Mouse (Mus musculus): ENCODE measurements around the gene Il18rap. TPM values are rescaled to one million over a fixed set of nuclear protein-coding genes. Genes with fewer than 3 reads are reported as not detected.

Gene Il18rap
- polyA plus RNA-seq, 1 experiment from 2014 or later, result 0.17 TPM

DNA sequence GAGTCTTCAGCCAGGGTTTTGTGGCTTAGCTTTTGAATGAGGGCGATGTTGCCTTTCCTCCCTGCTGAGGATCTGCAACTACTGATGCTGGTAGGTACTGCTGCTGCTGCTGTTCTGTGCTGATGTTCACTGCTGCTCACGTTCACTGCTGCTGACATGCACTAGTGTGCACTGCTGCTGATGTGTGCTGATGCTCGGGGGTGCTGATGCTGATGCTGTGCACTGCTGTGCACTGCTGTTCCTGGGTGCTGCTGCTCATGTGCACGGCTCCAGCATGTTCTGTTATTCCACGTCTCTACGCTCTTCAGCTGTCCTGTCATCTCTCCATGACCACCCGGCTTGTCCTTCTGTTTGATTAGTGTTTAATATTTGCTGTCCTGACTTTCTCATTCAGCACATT, 7.8 kb downstream of the Il18rap start:
- H3K27ac ChIP-seq (ENCODE audit: low read depth, low read length), result no peak overlapping the region
- no peaks in the 10 kb centered on the region for H3K27me3 ChIP-seq (ENCODE audit: control insufficient read depth, insufficient read depth, low read length)
- no peak overlapping the region for H3K9ac ChIP-seq (ENCODE audit: low read depth, low read length)
- no peaks in the 10 kb centered on the region for H3K36me3 ChIP-seq (ENCODE audit: control insufficient read depth, insufficient read depth, low read length)
- no peaks in the 10 kb centered on the region for H3K9me3 ChIP-seq (replicated peaks; ENCODE audit: control insufficient read depth, low read length)
- no peak for ATAC-seq (replicated peaks; ENCODE audit: insufficient number of reproducible peaks, low FRiP score, low TSS enrichment)
- 82% methylated on average over 7 of the region's 7 CpGs for WGBS (ENCODE audit: insufficient replicate concordance)
- H3K4me2 ChIP-seq, result no peak overlapping the region
- no peak overlapping the region for H3K4me3 ChIP-seq (ENCODE audit: low read depth, low read length)
- no peaks in the 10 kb centered on the region for H3K4me1 ChIP-seq (ENCODE audit: control insufficient read depth, insufficient read depth, low read length)

DNA sequence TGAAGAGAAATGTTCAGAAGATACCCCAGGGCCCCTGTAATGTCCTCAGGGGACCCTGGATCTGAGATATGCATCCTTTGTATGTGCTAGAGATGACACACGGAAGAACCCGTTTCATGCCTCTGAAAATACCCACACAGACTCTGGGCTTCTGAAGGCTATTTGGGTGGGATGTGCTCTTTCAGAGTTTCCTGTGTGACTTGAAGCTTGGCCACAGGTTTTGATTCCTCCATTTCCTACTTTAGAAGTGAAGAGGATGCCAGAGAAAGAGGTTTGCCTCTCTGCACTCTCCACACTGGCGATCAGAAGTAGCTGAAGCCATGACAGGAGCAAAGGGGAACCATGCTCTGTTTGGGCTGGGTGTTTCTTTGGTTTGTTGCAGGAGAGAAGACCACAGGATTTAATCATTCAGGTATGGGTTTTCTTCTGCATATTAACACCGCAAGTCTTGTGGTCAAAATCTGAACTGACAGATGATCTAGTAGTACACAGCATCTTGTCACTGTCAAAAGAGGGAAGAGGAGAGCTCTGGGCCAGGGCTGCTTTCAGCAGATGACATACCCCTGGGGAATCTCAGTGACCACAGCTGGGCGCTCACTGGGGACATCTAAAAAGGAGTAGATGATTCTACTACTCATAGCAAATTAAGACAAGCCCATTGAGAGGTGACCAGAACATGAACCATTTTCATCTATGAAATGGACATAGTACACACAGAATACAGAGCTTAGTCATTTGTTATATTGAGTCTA, 9.0 kb downstream of the Il18rap start:
- H3K36me3 ChIP-seq (ENCODE audit: control insufficient read depth, insufficient read depth, low read length), result no peaks in the 10 kb centered on the region
- WGBS (ENCODE audit: insufficient replicate concordance), result 84% methylated on average over 5 of the region's 5 CpGs

DNA sequence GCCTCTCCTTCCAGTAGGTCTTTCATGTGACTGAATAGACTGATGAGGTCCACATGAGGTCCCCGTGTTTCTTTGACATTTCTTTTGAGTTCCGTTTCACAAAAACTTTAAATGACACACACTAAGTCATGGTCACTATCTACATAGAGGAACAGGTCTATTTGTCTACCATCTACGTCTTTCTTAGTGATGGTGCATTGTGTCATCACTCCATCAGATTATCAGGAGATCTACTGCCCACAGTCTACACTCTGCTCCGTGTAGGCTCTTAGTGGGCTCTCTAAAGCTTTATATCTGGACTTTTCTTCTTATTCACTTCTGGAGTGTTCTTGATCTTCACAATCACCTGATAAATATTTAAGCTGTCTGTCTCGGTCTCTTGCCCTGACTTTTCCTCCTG, 14.1 kb downstream of the Il18rap start:
- 80% methylated on average over 5 of the region's 5 CpGs for WGBS (ENCODE audit: insufficient replicate concordance)
- no peak for ATAC-seq (replicated peaks; ENCODE audit: insufficient number of reproducible peaks, low FRiP score, low TSS enrichment)

More for the DNA sequence above, 9.0 kb downstream of the Il18rap start:
- no peak overlapping the region for H3K4me2 ChIP-seq
- no peak overlapping the region for H3K27ac ChIP-seq (ENCODE audit: low read depth, low read length)
- no peaks in the 10 kb centered on the region for H3K9me3 ChIP-seq (replicated peaks; ENCODE audit: control insufficient read depth, low read length)
- no peak for ATAC-seq (replicated peaks; ENCODE audit: insufficient number of reproducible peaks, low FRiP score, low TSS enrichment)
- H3K4me3 ChIP-seq (ENCODE audit: low read depth, low read length), result no peak overlapping the region
- H3K27me3 ChIP-seq (ENCODE audit: control insufficient read depth, insufficient read depth, low read length), result no peaks in the 10 kb centered on the region
- no peak overlapping the region for H3K9ac ChIP-seq (ENCODE audit: low read depth, low read length)
- H3K4me1 ChIP-seq (ENCODE audit: control insufficient read depth, insufficient read depth, low read length), result no peaks in the 10 kb centered on the region

DNA sequence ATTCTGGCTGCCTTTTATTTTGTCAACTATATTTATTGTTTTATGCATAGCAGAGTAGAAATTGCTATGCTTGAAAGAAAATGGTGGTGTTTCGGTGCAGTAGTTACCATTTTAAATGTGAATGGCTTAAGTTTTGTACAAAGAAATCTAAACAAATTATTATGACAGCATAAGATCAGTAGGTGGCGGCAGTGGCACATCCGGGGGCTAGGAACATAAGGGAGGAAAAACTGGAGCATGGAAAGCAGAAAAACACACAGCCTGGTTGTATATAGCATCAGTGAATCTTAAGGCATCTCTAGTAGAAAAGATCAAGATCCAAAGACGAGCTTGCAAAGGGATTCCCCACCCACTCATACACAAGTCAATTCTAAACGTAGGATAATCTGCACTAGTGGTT, 22.4 kb downstream of the Il18rap start:
- Histone ChIP-seq H3K27ac (ENCODE audit: low read depth, low read length) (no peak overlapping the region), H3K4me1 (ENCODE audit: control insufficient read depth, insufficient read depth, low read length) (no peaks in the 10 kb centered on the region), H3K4me3 (ENCODE audit: low read depth, low read length) (no peak overlapping the region), H3K36me3 (ENCODE audit: control insufficient read depth, insufficient read depth, low read length) (no peaks in the 10 kb centered on the region), H3K27me3 (ENCODE audit: control insufficient read depth, insufficient read depth, low read length) (no peaks in the 10 kb centered on the region), H3K4me2 (no peak overlapping the region), H3K9ac (ENCODE audit: low read depth, low read length) (no peak overlapping the region), H3K9me3 (replicated peaks; ENCODE audit: control insufficient read depth, low read length) (no peaks in the 10 kb centered on the region)
- no peak for ATAC-seq (replicated peaks; ENCODE audit: insufficient number of reproducible peaks, low FRiP score, low TSS enrichment)
- 75% methylated on average over 5 of the region's 5 CpGs for WGBS (ENCODE audit: insufficient replicate concordance)

More for the DNA sequence above, 14.1 kb downstream of the Il18rap start:
- H3K27ac ChIP-seq (ENCODE audit: low read depth, low read length), result no peak overlapping the region
- no peaks in the 10 kb centered on the region for H3K36me3 ChIP-seq (ENCODE audit: control insufficient read depth, insufficient read depth, low read length)
- H3K4me2 ChIP-seq, result no peak overlapping the region
- H3K27me3 ChIP-seq (ENCODE audit: control insufficient read depth, insufficient read depth, low read length), result no peaks in the 10 kb centered on the region
- H3K9ac ChIP-seq (ENCODE audit: low read depth, low read length), result no peak overlapping the region
- H3K9me3 ChIP-seq (replicated peaks; ENCODE audit: control insufficient read depth, low read length), result no peaks in the 10 kb centered on the region
- no peaks in the 10 kb centered on the region for H3K4me1 ChIP-seq (ENCODE audit: control insufficient read depth, insufficient read depth, low read length)
- no peak overlapping the region for H3K4me3 ChIP-seq (ENCODE audit: low read depth, low read length)

DNA sequence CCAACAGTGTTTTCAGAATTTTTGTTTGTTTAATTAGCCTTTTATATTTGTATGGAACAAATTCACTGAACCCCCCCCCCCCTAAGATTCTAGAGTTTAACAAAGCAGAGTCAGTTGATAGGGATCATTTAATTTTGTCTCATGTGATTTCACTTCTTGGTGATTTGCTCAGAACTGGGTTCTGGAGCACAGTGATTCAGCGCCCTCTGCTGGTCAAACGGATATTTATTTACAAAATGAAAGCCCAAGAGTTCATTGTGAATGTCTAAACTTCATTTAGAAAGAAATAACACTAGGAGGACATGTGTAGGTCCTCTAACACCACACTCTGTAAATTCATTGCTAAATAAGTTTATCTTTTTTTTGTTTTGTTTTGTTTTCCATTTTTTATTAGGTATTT, 29.5 kb downstream of the Il18rap start:
- H3K27ac ChIP-seq (ENCODE audit: low read depth, low read length), result no peak overlapping the region

DNA sequence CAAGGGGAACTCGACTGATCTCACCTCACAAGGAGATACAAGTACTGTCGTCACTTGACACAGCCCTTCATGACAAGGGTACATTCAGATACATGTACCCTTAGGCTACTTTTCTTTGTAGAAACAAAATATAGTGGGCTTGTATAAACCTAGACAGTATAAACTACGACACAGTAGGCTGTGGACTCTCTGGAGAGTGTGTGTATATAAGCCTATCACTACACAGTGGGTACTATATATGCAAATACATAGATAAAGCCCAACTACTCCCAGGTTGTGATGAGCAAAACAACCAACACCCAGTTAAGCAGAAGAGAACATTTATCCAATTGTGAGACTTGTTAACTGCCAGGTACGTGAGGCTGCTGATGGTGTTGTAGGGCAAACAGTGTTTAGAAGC, 31.5 kb downstream of the Il18rap start:
- no peaks in the 10 kb centered on the region for H3K27me3 ChIP-seq (ENCODE audit: control insufficient read depth, insufficient read depth, low read length)
- no peaks in the 10 kb centered on the region for H3K36me3 ChIP-seq (ENCODE audit: control insufficient read depth, insufficient read depth, low read length)
- no peaks in the 10 kb centered on the region for H3K4me1 ChIP-seq (ENCODE audit: control insufficient read depth, insufficient read depth, low read length)
- no peaks in the 10 kb centered on the region for H3K9me3 ChIP-seq (replicated peaks; ENCODE audit: control insufficient read depth, low read length)
- H3K27ac ChIP-seq (ENCODE audit: low read depth, low read length), result no peak overlapping the region
- WGBS (ENCODE audit: insufficient replicate concordance), result 66% methylated on average over 4 of the region's 4 CpGs
- H3K9ac ChIP-seq (ENCODE audit: low read depth, low read length), result no peak overlapping the region
- ATAC-seq (replicated peaks; ENCODE audit: insufficient number of reproducible peaks, low FRiP score, low TSS enrichment), result no peak
- no peak overlapping the region for H3K4me2 ChIP-seq
- no peak overlapping the region for H3K4me3 ChIP-seq (ENCODE audit: low read depth, low read length)

More for the DNA sequence above, 29.5 kb downstream of the Il18rap start:
- no peak overlapping the region for H3K4me2 ChIP-seq
- no peak overlapping the region for H3K4me3 ChIP-seq (ENCODE audit: low read depth, low read length)
- H3K36me3 ChIP-seq (ENCODE audit: control insufficient read depth, insufficient read depth, low read length), result no peaks in the 10 kb centered on the region
- no peaks in the 10 kb centered on the region for H3K9me3 ChIP-seq (replicated peaks; ENCODE audit: control insufficient read depth, low read length)
- WGBS (ENCODE audit: insufficient replicate concordance), result 0% methylated on average over 2 of the region's 2 CpGs
- no peak overlapping the region for H3K9ac ChIP-seq (ENCODE audit: low read depth, low read length)
- no peak for ATAC-seq (replicated peaks; ENCODE audit: insufficient number of reproducible peaks, low FRiP score, low TSS enrichment)
- H3K4me1 ChIP-seq (ENCODE audit: control insufficient read depth, insufficient read depth, low read length), result no peaks in the 10 kb centered on the region
- no peaks in the 10 kb centered on the region for H3K27me3 ChIP-seq (ENCODE audit: control insufficient read depth, insufficient read depth, low read length)

DNA sequence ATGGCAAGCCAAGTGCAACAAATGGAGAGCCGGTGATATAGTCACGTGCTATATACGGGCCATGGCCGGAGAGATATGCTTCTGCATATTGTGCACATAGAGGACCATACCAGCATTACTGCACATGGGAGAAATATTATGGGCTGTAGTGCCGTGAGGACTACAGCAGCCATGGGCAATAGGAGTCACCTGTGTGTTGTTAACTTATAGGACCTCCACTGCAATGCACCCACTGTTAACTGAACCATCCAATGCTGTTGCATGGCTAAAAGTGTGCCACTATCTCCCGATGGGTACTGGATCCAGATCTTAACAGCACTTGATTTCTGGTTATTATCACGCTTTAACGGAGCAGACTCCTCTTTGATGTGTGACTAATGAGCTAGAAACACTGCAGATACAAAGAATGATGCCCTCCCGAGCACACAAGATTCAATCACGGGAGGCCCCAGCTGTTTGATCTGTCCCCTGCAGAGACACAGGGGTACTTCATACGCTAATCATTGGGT, 32.0 kb downstream of the Il18rap start:
- Histone ChIP-seq H3K36me3 (ENCODE audit: control insufficient read depth, insufficient read depth, low read length) (no peaks in the 10 kb centered on the region), H3K9me3 (replicated peaks; ENCODE audit: control insufficient read depth, low read length) (no peaks in the 10 kb centered on the region), H3K4me2 (no peak overlapping the region), H3K27me3 (ENCODE audit: control insufficient read depth, insufficient read depth, low read length) (no peaks in the 10 kb centered on the region), H3K4me1 (ENCODE audit: control insufficient read depth, insufficient read depth, low read length) (no peaks in the 10 kb centered on the region), H3K9ac (ENCODE audit: low read depth, low read length) (no peak overlapping the region), H3K4me3 (ENCODE audit: low read depth, low read length) (no peak overlapping the region), H3K27ac (ENCODE audit: low read depth, low read length) (no peak overlapping the region)
- ATAC-seq (replicated peaks; ENCODE audit: insufficient number of reproducible peaks, low FRiP score, low TSS enrichment), result no peak
- 79% methylated on average over 11 of the region's 11 CpGs for WGBS (ENCODE audit: insufficient replicate concordance)

DNA sequence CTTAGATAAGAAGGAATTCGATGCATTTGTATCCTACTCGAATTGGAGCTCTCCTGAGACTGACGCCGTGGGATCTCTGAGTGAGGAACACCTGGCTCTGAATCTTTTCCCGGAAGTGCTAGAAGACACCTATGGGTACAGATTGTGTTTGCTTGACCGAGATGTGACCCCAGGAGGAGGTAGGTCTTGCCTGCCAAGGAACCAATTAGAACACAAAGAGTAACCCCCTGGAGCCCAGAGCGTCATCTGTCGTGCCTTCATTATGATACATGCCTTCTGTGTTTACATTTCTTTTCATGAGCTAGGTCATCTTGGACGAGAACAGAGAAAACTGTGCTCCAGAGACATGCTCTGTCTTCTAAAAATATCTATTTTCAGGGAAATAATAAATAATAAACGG, 32.6 kb downstream of the Il18rap start:
- Histone ChIP-seq H3K9ac (ENCODE audit: low read depth, low read length) (no peak overlapping the region), H3K4me2 (no peak overlapping the region), H3K4me3 (ENCODE audit: low read depth, low read length) (no peak overlapping the region), H3K27me3 (ENCODE audit: control insufficient read depth, insufficient read depth, low read length) (no peaks in the 10 kb centered on the region), H3K36me3 (ENCODE audit: control insufficient read depth, insufficient read depth, low read length) (no peaks in the 10 kb centered on the region), H3K9me3 (replicated peaks; ENCODE audit: control insufficient read depth, low read length) (no peaks in the 10 kb centered on the region), H3K4me1 (ENCODE audit: control insufficient read depth, insufficient read depth, low read length) (no peaks in the 10 kb centered on the region), H3K27ac (ENCODE audit: low read depth, low read length) (no peak overlapping the region)
- ATAC-seq (replicated peaks; ENCODE audit: insufficient number of reproducible peaks, low FRiP score, low TSS enrichment), result no peak
- WGBS (ENCODE audit: insufficient replicate concordance), result 56% methylated on average over 10 of the region's 10 CpGs

DNA sequence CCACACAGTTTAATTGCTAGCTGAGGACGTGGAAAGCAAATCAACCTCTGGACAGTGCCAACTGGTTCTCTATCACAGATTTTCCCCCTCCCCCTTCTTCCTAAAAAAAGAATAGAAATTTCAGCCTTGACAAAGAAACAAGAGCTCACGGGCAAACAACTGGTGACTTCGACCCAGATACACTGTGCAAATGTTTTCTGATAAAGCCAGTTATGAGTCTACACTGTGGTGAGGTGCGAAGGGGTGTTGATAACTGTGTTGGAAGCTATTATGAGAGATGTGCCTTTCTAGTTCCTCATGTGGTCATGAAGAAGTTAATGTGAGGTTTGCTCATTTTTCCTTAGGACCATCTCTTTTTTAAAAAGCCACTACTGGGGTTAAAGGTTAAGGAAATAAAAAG, 54.2 kb downstream of the Il18rap start:
- Histone ChIP-seq H3K9ac (ENCODE audit: low read depth, low read length) (no peak overlapping the region), H3K9me3 (replicated peaks; ENCODE audit: control insufficient read depth, low read length) (no peaks in the 10 kb centered on the region), H3K4me3 (ENCODE audit: low read depth, low read length) (no peak overlapping the region), H3K4me2 (no peak overlapping the region), H3K4me1 (ENCODE audit: control insufficient read depth, insufficient read depth, low read length) (no peaks in the 10 kb centered on the region), H3K27me3 (ENCODE audit: control insufficient read depth, insufficient read depth, low read length) (no peaks in the 10 kb centered on the region), H3K27ac (ENCODE audit: low read depth, low read length) (no peak overlapping the region), H3K36me3 (ENCODE audit: control insufficient read depth, insufficient read depth, low read length) (no peaks in the 10 kb centered on the region)
- ATAC-seq (replicated peaks; ENCODE audit: insufficient number of reproducible peaks, low FRiP score, low TSS enrichment), result no peak
- WGBS (ENCODE audit: insufficient replicate concordance), result 64% methylated on average over 4 of the region's 4 CpGs

Data from heart, embryonic 11.5 days (tissue).